Mouse (Mus musculus): ENCODE results near the gene Tmem88.

Gene Tmem88

GRCm38 (mm10) chr11:69415668-69416451, 17.8 kb upstream of the Tmem88 start:
- peak; percentile 69 for DNase-seq

GRCm38 (mm10) chr11:69415327-69415667, 17.3 kb upstream of the Tmem88 start:
- peak; percentile 67 for DNase-seq

GRCm38 (mm10) chr11:69414421-69415326, 16.6 kb upstream of the Tmem88 start:
- DNase-seq, result no peak

GRCm38 (mm10) chr11:69413221-69414181, 15.5 kb upstream of the Tmem88 start, which contains the start of gene Kdm6b:
TSS of gene Kdm6b (minus strand) at chr11:69413675.
- no peak for DNase-seq

GRCm38 (mm10) chr11:69412548-69412947, 14.5 kb upstream of the Tmem88 start:
- DNase-seq, result no peak

- DNase-seq, result peak; percentile 80
These were observed 13.6 kb upstream of the Tmem88 start for GRCm38 (mm10) chr11:69411538-69412203.

GRCm38 (mm10) chr11:69411073-69411535, 13.1 kb upstream of the Tmem88 start:
- DNase-seq, result peak; percentile 97

GRCm38 (mm10) chr11:69410310-69411072, 12.5 kb upstream of the Tmem88 start:
- DNase-seq, result peak; percentile 70

- DNase-seq, result no peak
These were observed 11.9 kb upstream of the Tmem88 start for GRCm38 (mm10) chr11:69410045-69410309.

- DNase-seq, result peak; percentile 87
These were observed 11.5 kb upstream of the Tmem88 start for GRCm38 (mm10) chr11:69409378-69410044.

- peak; percentile 73 for DNase-seq
These were observed 10.7 kb upstream of the Tmem88 start for GRCm38 (mm10) chr11:69408541-69409377.

- DNase-seq, result no peak
These were observed 9.6 kb upstream of the Tmem88 start for GRCm38 (mm10) chr11:69407724-69408004.

- no peak for DNase-seq
These were observed 9.1 kb upstream of the Tmem88 start for GRCm38 (mm10) chr11:69406867-69407723.

GRCm38 (mm10) chr11:69406282-69406681, 8.2 kb upstream of the Tmem88 start:
- no peak for DNase-seq

GRCm38 (mm10) chr11:69405397-69406200, 7.6 kb upstream of the Tmem88 start:
- DNase-seq, result no peak

GRCm38 (mm10) chr11:69404595-69405396, 6.8 kb upstream of the Tmem88 start:
- no peak for DNase-seq
